Mouse (Mus musculus) liver, embryonic 14.5 days (tissue): ENCODE results near the gene Gramd4.

Experiments used
- CTCF ChIP-seq: IDR thresholded peaks from 2 replicates; pipeline ENCODE4 v1.5.1; 2016; ENCODE audit warnings: antibody characterized with exemption, low read depth, control low read depth
- EP300 ChIP-seq: IDR thresholded peaks from 2 replicates; pipeline ENCODE4 v1.6.1; 2016; ENCODE audit warnings: antibody characterized with exemption, low read depth

- TF ChIP-seq CTCF (no peak), EP300 (no peak)
Observed at GRCm38 (mm10) chr15:86061221-86061620, 3.7 kb downstream of the Gramd4 start.
